Mouse (Mus musculus) forebrain, embryonic 12.5 days (tissue): ENCODE measurements at regions not wholly inside any gene's neighbourhood (a gene's known extent, or its start where the extent isn't known, plus 50 kb on each side); places are given as distances from the start of the nearest gene placed in this dataset.
A peak's percentile ranks its signal among the peaks of the same experiment; 100 is the strongest.

Experiments
- ATAC-seq: fragments of 200-750 bp; cut with Nextera tagmentation; 2 replicates; pipeline ENCODE4 v1.8.0; 2017; ENCODE audit warnings: moderate TSS enrichment; ENCODE audit not compliant: low FRiP score
- H3K27ac ChIP-seq: fragments of 300-500 bp; sonication (generic); 2 replicates; pipeline ENCODE4 v1.5.1; 2016; ENCODE audit warnings: mild to moderate bottlenecking
- H3K27me3 ChIP-seq: fragments of 300-500 bp; sonication (generic); 2 replicates; pipeline ENCODE4 v1.6.1; 2016; ENCODE audit warnings: mild to moderate bottlenecking
- H3K36me3 ChIP-seq: fragments of 300-500 bp; sonication (generic); replicated peaks from 2 replicates; pipeline ENCODE4 v1.6.1; 2016; ENCODE audit warnings: mild to moderate bottlenecking
- H3K4me1 ChIP-seq: fragments of 300-500 bp; sonication (generic); 2 replicates; pipeline ENCODE4 v1.6.1; 2016
- H3K4me2 ChIP-seq: fragments of 300-500 bp; sonication (generic); 2 replicates; pipeline ENCODE4 v1.6.1; 2016; ENCODE audit warnings: mild to moderate bottlenecking, moderate library complexity
- H3K4me3 ChIP-seq: fragments of 300-500 bp; sonication (generic); replicated peaks from 2 replicates; pipeline ENCODE4 v1.5.1; 2016; ENCODE audit warnings: mild to moderate bottlenecking
- H3K9ac ChIP-seq: fragments of 300-500 bp; sonication (generic); 2 replicates; pipeline ENCODE4 v1.6.1; 2016; ENCODE audit warnings: mild to moderate bottlenecking
- H3K9me3 ChIP-seq: fragments of 300-500 bp; sonication (generic); 2 replicates; pipeline ENCODE4 v1.6.1; 2016
- WGBS: fragments of 180-500 bp; shearing (Covaris S2); methylation state at CpG from one replicate; pipeline ENCODE4 v1.1.7; 2016; 5-methylcytosine and 5-hydroxymethylcytosine counted together

DNA sequence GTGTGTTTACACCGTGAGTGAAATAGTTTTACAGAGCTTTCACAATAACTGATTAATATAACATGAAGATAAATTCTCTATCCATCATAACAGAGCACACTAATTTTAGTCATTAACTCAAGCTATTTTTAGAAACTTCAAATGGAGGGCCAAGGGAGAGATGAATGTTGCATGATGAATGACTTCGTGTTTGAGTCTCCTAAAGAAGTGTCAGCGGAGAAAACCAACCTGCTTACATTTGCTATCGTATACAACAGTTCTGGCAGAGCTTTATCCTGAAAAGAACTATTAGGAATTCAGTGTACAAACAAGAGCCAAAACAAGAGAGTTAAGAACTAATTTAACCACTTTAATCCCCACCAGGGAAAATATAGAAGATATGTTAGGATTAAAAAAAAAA lies 526.9 kb downstream of the Zpld1 start:
- H3K36me3 ChIP-seq: no peaks in the 10 kb centered on the region
- no peaks in the 10 kb centered on the region for H3K9me3 ChIP-seq
- no peak for ATAC-seq
- no peaks in the 10 kb centered on the region for H3K27me3 ChIP-seq
- H3K4me3 ChIP-seq: no peak overlapping the region
- no peaks in the 10 kb centered on the region for H3K4me1 ChIP-seq
- H3K4me2 ChIP-seq: no peak overlapping the region
- H3K9ac ChIP-seq: no peak overlapping the region
- 90% methylated on average over 4 of the region's 4 CpGs for WGBS
- H3K27ac ChIP-seq: no peak overlapping the region

DNA sequence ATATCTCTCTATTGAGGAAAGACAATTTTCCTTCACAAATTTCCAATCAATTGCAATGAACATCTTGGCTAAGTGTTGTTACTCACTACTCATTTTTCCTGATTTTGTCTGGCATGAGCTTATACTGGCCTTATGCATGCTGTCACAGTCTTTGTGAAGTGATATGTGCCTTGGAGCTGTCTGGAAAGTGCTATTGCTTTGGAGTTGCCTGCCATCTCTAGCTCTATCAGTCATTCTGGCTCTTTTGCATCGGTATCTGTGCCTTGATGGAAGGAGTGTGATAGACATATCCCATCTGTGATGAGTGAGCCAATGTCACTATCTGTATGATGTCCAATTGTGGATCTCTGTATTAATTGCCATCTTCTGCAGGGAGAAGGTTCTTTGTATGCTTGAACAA lies 553.6 kb downstream of the Zpld1 start:
- no peak overlapping the region for H3K4me3 ChIP-seq
- no peaks in the 10 kb centered on the region for H3K4me1 ChIP-seq
- no peak overlapping the region for H3K4me2 ChIP-seq
- no peak overlapping the region for H3K27ac ChIP-seq
- no peak for ATAC-seq
- WGBS: 79% methylated on average over 1 of the region's 1 CpGs
- no peaks in the 10 kb centered on the region for H3K27me3 ChIP-seq
- H3K9ac ChIP-seq: no peak overlapping the region
- H3K9me3 ChIP-seq: no peaks in the 10 kb centered on the region
- H3K36me3 ChIP-seq: no peaks in the 10 kb centered on the region

GRCm38 (mm10) chr16:54733516-54733915 lies 564.3 kb downstream of the Zpld1 start:
- H3K36me3 ChIP-seq: no peaks in the 10 kb centered on the region
- no peaks in the 10 kb centered on the region for H3K4me1 ChIP-seq
- no peaks in the 10 kb centered on the region for H3K9me3 ChIP-seq
- WGBS: 87% methylated on average over 2 of the region's 2 CpGs
- H3K27me3 ChIP-seq: no peaks in the 10 kb centered on the region
- H3K9ac ChIP-seq: no peak overlapping the region
- H3K4me3 ChIP-seq: no peak overlapping the region
- no peak overlapping the region for H3K27ac ChIP-seq
- no peak for ATAC-seq
- H3K4me2 ChIP-seq: no peak overlapping the region

DNA sequence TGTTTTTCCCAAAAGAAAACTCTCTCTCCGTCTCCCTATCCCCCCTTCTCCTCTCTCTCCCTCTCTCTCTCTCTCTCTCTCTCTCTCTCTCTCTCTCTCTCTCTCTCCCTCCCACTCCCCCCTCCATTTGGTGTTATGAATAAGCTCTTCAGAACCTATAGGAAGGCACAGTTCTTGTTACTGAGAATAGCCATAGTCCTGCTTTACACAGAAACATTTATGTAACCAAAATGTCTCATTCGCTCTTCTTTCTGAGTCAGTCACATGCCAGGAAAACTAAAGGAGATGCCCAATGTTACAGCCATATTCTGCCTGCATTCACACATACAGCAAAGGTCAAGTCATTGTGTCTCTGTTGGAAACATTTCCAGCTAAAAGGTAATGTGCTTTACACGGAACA lies 589.9 kb downstream of the Zpld1 start:
- no peak overlapping the region for H3K4me2 ChIP-seq
- H3K36me3 ChIP-seq: no peaks in the 10 kb centered on the region
- no peaks in the 10 kb centered on the region for H3K4me1 ChIP-seq
- H3K4me3 ChIP-seq: no peak overlapping the region
- WGBS: 73% methylated on average over 3 of the region's 3 CpGs
- no peak overlapping the region for H3K27ac ChIP-seq
- no peaks in the 10 kb centered on the region for H3K27me3 ChIP-seq
- ATAC-seq: no peak
- H3K9me3 ChIP-seq: no peaks in the 10 kb centered on the region
- no peak overlapping the region for H3K9ac ChIP-seq

DNA sequence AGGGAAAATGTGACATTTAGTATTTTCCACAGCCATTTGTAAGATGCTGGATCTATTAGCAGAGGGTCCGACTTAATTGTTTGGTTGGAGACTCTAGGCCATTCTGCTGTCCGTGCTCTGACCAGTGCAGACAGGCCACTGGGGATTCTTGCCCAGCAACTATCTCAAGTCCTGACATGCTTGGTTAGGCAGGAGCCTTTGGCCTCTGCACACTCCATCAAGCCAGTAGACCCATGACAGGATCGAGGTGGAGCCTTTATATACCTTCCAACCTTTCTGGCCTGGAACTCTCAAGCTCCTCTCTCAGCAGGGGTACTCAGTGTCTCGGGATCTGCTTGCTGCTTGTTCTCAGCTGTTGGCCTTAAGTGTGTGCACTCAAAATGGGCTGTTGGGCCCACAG lies 615.0 kb downstream of the Zpld1 start:
- WGBS: 33% methylated on average over 4 of the region's 4 CpGs

GRCm38 (mm10) chr16:54648728-54649525 lies 648.9 kb downstream of the Zpld1 start:
- Histone ChIP-seq H3K4me2 (no peak overlapping the region), H3K36me3 (no peaks in the 10 kb centered on the region), H3K4me1 (peaks cover 4% of the 10 kb centered on the region; the same call in 1 of the 2 replicates), H3K27ac (no peak overlapping the region), H3K4me3 (no peak overlapping the region), H3K27me3 (no peaks in the 10 kb centered on the region), H3K9ac (no peak overlapping the region), H3K9me3 (no peaks in the 10 kb centered on the region)
- ATAC-seq: peak; percentile 61; the same call in 1 of the 2 replicates
- 57% methylated on average over 7 of the region's 7 CpGs for WGBS

More for the DNA sequence above, 615.0 kb downstream of the Zpld1 start:
- Histone ChIP-seq H3K4me2 (no peak overlapping the region), H3K4me3 (no peak overlapping the region), H3K27me3 (no peaks in the 10 kb centered on the region), H3K4me1 (no peaks in the 10 kb centered on the region), H3K36me3 (no peaks in the 10 kb centered on the region), H3K9ac (no peak overlapping the region), H3K27ac (no peak overlapping the region), H3K9me3 (no peaks in the 10 kb centered on the region)
- ATAC-seq: no peak

DNA sequence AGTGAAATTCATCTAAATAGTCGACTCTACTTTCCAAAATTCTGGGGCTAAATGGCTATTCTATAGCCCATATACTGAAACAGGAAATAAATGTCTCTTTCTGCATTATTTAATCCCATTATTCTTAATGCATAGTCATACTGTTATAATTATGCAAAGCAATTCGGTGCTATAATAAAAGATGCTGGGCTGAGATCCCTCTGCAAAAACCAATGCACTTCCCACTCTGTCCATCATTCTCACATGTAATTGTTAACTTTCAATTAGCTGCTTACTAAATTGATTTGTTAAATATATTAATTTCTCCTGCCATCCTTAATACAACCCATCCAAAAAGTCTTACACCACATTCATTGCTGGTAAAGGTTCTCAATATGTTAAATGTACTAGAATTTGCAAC lies 650.0 kb downstream of the Zpld1 start:
- H3K27ac ChIP-seq: no peak overlapping the region
- no peak overlapping the region for H3K4me2 ChIP-seq
- ATAC-seq: 0 out of 2 replicates have a peak, but pooled peaks have one; percentile 39
- H3K4me1 ChIP-seq: peaks cover 4% of the 10 kb centered on the region; the same call in 1 of the 2 replicates
- no peaks in the 10 kb centered on the region for H3K9me3 ChIP-seq
- 66% methylated on average over 2 of the region's 2 CpGs for WGBS
- H3K36me3 ChIP-seq: no peaks in the 10 kb centered on the region
- H3K9ac ChIP-seq: no peak overlapping the region
- no peaks in the 10 kb centered on the region for H3K27me3 ChIP-seq
- H3K4me3 ChIP-seq: no peak overlapping the region

DNA sequence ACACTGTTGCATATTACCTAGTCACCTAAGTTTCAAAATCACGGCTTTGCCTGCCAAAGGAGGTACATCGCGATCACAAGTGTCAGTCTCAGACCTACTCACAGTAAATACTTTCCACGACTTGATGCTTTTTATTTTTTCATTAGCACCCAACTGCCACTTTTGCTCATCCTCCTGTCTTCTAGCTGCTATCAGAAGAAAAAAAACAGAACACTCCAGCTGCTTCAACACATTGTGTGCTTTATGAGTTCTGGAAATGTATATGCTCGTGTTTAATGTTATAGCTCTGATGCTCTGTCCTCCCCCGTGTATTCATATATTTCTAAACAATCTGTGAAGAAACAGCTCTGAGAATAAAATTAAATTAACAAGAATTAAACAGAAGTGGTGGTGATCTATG lies 651.5 kb downstream of the Zpld1 start:
- ATAC-seq: no peak
- Histone ChIP-seq H3K27ac (no peak overlapping the region), H3K9me3 (no peaks in the 10 kb centered on the region), H3K27me3 (no peaks in the 10 kb centered on the region), H3K9ac (no peak overlapping the region), H3K4me1 (peaks cover 4% of the 10 kb centered on the region; the same call in 1 of the 2 replicates), H3K4me3 (no peak overlapping the region), H3K36me3 (no peaks in the 10 kb centered on the region), H3K4me2 (no peak overlapping the region)
- WGBS: 86% methylated on average over 6 of the region's 6 CpGs

GRCm38 (mm10) chr16:54629183-54629582 lies 668.6 kb downstream of the Zpld1 start:
- H3K27me3 ChIP-seq: no peaks in the 10 kb centered on the region
- no peaks in the 10 kb centered on the region for H3K9me3 ChIP-seq
- H3K9ac ChIP-seq: no peak overlapping the region
- H3K4me2 ChIP-seq: no peak overlapping the region
- 79% methylated on average over 1 of the region's 1 CpGs for WGBS
- no peaks in the 10 kb centered on the region for H3K36me3 ChIP-seq
- no peak overlapping the region for H3K4me3 ChIP-seq
- ATAC-seq: no peak
- H3K4me1 ChIP-seq: no peaks in the 10 kb centered on the region
- H3K27ac ChIP-seq: no peak overlapping the region

DNA sequence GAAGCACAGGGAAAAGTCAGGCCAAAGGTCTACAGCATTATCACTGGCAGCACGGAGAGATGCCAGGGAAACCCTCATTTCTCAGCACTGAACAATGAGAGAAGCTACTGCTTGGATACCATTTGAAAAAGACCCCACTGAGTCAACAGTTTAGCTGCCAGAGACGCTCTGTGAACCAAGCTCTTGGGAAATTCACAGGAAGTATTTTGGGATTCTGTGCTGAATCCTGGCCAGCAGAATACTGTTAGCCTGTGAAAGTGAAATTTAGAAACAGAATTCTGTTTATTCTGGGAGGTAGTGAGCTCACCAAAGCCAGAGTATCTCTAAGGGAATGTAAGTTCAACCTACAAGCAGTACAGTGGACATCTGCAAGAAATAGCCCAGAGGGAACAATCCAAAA lies 705.1 kb downstream of the Zpld1 start:
- ATAC-seq: no peak
- no peak overlapping the region for H3K4me2 ChIP-seq
- no peak overlapping the region for H3K9ac ChIP-seq
- H3K4me3 ChIP-seq: no peak overlapping the region
- no peaks in the 10 kb centered on the region for H3K4me1 ChIP-seq
- no peaks in the 10 kb centered on the region for H3K27me3 ChIP-seq
- no peaks in the 10 kb centered on the region for H3K36me3 ChIP-seq
- H3K27ac ChIP-seq: no peak overlapping the region
- H3K9me3 ChIP-seq: no peaks in the 10 kb centered on the region
- 74% methylated on average over 2 of the region's 2 CpGs for WGBS
